Mouse (Mus musculus) layer of hippocampus, adult 9-11 months (tissue): ENCODE data around the gene Nrg3.

Experiments used
- DNase-seq: peaks from one replicate; pipeline ENCODE4 v3.0.0; 2022

Nrg3 gene

DNA sequence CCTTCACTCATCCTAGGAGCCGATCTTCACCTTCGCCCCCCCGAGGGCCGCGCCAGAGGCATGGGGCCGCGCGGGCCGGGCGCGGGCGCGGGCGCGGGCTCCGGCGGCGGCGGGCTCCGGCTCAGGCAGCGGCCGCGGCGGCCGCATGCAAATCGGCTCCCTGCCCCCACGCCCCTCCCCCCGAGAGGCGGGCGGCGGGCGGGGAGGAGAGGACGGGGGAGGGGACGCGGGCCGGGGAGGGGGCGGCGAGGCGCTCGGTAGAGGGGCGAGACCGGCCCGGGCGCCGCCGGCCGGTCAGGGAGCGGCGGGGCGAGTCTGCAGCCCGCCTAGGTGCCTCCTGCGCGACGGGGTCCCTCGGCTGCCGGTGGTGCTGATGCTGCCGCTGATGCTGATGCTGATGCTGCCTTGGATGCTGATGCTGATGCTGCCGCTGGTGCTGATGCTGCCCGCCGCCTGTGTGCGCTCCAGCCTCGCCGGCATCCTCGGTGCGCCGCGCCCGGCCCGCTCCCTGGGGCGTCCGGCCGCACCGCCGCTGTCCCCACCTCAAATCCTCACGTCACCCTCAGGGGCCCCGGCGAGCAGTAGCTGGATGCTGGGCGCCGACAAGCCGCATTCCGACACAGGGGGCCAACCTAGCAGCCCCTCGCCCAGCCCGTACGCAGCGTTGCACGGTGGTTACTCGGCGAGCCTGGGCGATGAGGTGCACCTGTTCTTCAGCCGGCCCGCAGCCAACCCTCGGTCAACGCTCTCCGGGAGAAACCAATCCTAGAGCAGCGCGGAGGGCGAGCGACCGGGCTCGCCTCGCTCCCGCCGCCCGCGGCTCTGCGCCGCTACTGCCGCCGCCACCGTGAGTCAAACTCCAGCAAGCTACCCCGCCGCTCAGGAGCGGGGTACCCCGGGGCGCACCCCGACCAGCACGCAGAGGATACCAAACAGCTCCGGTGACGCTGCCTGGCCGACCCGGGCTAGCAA lies at the start of gene Nrg3:
TSS of gene Nrg3 (minus strand) at position 299 of the 972 bp plus-strand sequence.
- peak; percentile 54 for DNase-seq

DNA sequence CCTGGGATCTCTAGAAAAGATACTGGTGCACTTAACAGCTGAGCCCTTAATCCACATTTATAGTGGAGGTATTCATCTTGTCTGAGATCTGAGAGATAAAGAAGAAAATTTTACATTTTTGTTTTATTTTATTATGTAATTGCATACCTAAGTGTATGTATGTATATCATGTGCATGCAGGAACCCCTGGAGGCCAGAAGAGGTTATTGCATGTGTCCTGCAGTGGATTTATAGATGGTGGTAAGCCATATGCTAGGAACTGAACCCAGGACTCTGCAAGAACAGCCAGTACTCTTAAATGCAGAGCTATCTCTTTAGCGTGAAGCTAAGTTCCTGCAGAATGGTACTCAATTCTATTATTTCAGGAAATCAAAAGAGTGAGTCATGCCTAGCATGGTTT lies 36.1 kb upstream of the Nrg3 start:
- DNase-seq, result peak; percentile 4

GRCm38 (mm10) chr14:39473771-39474211 lies 903 bp upstream of the Nrg3 start:
- peak; percentile 41 for DNase-seq

- DNase-seq, result peak; percentile 24
Observed at GRCm38 (mm10) chr14:39472146-39472751, 639 bp downstream of the Nrg3 start.

DNA sequence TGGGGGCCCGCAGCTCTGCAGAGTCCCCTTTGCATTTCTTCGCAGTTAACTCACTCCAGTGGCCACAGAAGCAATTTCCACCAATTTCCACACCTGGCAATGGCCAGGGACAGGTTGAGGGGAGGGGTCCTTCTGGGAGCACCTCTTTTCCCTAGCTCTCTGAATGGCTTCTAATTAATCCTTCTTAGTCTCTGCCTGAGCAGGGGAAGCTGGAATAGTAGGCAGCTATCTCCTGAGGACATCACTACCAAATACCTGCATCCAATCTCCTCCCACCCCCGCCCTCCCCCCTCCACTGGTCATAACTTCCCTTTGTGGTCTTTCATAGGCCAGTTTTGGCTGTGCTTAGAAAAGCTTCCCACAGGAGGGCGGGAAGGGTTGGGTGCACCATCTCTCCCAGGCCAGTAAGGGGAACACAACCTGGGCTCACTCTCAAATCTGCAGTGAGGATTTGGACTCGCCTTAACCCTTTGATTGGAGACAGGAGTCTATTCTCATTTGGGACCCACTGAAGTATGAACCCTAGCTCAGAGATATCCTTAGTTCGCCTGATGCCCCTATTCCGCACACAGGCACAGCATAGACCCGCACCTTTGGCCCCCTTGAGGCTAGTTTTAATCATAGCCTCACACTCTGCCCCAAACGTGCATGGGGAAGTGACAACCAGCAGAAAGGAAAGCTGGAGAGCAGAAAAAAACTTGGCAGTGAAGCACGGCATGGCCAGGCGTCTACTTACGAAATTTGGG lies 1.5 kb downstream of the Nrg3 start:
- DNase-seq, result no peak

- DNase-seq, result no peak
Observed at GRCm38 (mm10) chr14:39445501-39445900, 27.4 kb downstream of the Nrg3 start.

DNA sequence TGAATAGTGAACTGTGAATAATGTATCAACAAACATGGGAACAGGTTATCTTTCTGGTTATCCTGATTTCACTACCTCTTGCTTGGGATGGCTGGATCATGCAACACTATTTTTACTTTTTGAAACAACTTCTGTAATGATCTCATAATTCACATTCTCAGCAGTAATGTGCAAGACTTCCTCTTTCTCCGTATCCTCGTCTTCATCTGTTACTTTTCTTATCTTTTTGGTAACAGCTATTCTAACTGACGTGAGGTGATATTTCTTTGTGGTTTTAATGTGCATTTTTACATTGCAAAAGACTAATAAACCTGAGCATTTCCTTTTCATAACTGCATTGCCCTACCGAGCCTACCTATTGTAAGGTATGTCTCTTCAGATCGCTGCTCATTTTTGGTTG lies 44.4 kb downstream of the Nrg3 start:
- DNase-seq, result no peak

DNA sequence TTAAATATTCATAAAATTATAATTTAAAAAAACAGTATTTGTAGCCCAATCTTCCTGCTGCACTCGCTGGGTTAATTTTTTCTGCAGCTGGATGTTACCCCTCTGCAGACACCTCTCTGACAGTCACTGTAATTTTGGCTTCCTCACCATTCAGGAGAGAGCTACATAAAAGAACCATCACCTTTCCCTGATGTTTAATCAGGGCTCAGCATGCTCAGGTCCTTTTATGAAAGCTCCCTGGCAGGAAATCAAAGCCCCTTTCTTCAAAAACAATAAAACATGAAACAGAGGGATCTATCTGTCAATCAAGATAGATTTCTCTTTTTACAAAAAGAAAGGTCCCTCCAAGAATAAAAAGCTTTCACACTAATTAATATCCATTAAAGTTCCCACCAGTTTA lies 51.0 kb downstream of the Nrg3 start:
- no peak for DNase-seq

GRCm38 (mm10) chr14:39413270-39413669 lies 59.6 kb downstream of the Nrg3 start:
- DNase-seq, result peak; percentile 19

DNA sequence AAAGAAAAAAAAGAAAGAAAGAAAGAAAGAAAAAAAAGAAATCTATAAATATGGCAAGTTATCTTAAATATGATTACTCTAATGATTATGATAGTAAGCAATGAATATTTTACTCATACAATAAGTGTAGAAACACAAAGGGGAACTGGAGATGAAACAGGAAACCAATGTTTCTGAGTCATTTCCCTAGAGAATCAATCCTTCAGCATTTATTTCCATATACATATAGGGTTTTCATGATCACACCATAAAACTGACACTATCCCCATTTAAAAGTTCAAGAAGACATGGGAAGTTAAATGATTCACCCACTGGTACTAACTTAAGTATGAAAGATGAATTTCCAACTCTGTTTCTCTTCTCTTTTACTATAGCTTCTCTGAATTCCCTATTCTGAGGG lies 86.0 kb downstream of the Nrg3 start:
- DNase-seq, result no peak

GRCm38 (mm10) chr14:39381321-39381720 lies 91.6 kb downstream of the Nrg3 start:
- no peak for DNase-seq

- DNase-seq, result no peak
Observed at GRCm38 (mm10) chr14:39373220-39373619, 99.7 kb downstream of the Nrg3 start.

DNA sequence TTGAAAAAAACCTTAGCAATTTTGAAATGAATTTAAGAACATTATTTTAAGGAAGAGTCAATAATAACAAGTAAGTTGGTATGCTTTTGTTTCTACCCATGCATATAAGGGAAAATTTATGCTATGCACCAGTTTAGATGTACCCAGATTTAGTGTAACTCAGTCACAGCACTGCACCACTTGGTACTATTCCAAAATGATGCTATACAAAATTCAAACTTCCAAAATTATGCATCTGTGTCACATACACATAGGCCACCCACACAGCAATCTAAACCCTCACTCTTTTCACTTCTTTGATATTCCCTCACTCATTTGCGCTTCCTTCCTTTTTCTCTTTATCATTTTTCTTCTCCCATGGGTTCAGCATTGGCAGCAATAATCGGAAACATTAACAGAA lies 116.6 kb downstream of the Nrg3 start:
- DNase-seq, result no peak

DNA sequence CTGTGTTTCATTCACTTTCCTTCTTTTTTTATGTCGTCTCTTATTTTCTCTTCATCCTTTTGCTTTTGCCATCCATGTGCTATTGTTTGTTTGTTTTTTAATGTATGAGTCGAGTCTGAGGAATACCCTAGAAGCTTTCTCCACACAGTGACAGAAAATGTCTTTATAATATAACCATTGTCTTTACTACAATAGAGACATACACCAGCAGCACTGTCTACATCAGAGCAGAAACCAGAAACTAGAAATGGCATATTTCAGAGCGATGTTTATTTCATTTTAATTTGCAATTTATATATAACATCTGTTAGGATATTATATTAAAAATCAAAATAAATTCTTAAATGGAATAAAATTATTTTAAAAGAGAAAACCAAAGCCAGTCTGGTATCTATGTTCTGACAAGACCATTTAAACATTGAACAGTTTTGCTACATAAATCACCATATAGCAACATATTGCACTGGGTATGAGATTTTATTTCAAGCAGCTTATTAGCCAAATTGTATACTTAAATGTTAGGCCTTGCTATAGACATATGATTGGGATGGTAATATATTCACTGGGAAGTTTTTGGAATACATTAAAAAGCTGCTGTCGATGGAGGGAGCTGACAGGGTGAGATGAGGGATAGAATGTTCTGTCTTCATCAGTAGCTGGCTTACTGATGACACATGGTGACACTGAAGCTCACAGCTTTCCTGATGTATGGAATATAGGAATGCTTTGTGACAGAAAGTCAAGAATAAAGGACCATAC lies 120.7 kb downstream of the Nrg3 start:
- no peak for DNase-seq

GRCm38 (mm10) chr14:39317424-39318110 lies 155.3 kb downstream of the Nrg3 start:
- peak; percentile 76 for DNase-seq

DNA sequence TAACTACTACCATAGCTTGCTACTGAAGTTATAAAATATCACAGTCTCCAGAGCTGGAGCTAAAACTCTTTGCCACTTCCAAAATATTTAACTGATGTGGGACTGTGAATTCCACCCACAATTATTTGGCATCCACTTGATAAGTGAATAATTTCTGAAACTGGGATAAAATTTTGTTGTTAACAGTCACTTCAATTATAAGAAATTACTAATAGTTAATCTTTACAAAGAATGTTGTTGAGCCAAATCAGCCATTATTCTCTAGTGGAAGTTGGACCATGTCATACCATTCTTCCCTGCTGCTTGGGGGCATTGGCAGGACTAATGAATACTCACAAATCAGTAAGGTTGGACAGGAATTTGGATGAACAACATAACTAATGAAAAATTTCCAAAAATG lies 158.8 kb downstream of the Nrg3 start:
- no peak for DNase-seq

GRCm38 (mm10) chr14:39265121-39265520 lies 207.8 kb downstream of the Nrg3 start:
- no peak for DNase-seq

DNA sequence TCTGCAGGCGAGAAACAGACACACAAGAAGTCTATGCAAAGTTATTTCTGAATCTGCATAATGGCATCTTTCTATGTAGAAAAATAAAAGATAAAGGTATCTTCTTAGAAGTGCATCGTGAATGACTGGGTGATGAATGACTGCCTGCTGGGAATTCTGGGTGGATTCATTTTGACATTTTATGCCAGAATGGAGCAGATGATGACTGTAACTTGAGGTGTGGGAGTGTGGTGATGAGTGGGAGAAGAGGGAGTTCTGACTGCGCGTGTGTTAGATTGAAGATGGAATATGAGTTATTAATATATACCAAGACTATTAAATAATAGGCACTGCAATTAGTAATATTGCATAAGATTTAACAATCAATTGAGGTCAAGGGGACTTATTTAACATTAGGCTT lies 208.5 kb downstream of the Nrg3 start:
- DNase-seq, result peak; percentile 35

- no peak for DNase-seq
Observed at GRCm38 (mm10) chr14:39261016-39261415, 211.9 kb downstream of the Nrg3 start.

- DNase-seq, result no peak
Observed at GRCm38 (mm10) chr14:39255391-39255790, 217.5 kb downstream of the Nrg3 start.

DNA sequence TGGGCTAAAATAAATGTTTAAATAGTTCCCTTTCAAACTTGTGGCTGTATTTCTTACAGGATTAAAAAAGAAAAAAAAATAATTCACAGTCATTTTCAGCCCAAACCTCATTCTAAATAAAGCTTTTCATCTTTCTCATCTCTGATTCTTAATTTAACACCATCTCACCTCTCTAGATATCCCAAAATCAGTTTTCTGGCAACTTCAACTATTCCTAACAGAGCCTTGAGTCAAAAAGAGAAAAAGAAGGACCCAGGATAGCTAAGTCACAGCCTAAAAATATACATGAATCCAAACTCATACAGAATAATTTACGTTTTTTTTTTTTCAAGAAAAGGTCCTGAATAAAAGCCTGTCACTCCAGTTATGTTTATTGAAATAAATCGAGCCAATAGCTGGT lies 232.6 kb downstream of the Nrg3 start:
- no peak for DNase-seq

DNA sequence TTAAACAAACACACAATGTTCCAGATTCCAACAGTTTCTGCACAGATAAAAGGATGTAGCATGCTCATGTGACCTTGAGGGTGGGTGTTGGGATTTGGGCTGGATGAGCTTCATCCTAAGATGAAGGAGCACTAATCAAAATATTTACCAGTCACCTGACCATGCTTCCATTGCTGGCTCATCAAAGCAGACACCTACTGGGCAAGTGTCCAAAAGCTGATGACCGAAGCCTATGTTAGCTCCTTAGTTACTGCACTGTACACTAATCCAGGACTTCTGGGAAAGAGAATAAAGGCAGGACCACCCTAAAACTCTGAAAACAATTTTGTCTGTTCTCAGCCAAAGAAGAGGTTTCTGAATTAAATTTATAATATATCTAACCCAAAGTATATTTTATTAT lies 261.4 kb downstream of the Nrg3 start:
- no peak for DNase-seq
